Mouse (Mus musculus) ovary, postnatal 10 days (tissue): ENCODE results near the gene Sirt7.

Source experiments
- DNase-seq: peaks from one replicate; pipeline ENCODE4 v3.0.0; 2022; ENCODE audit warnings: low spot score

Sirt7 gene

DNA sequence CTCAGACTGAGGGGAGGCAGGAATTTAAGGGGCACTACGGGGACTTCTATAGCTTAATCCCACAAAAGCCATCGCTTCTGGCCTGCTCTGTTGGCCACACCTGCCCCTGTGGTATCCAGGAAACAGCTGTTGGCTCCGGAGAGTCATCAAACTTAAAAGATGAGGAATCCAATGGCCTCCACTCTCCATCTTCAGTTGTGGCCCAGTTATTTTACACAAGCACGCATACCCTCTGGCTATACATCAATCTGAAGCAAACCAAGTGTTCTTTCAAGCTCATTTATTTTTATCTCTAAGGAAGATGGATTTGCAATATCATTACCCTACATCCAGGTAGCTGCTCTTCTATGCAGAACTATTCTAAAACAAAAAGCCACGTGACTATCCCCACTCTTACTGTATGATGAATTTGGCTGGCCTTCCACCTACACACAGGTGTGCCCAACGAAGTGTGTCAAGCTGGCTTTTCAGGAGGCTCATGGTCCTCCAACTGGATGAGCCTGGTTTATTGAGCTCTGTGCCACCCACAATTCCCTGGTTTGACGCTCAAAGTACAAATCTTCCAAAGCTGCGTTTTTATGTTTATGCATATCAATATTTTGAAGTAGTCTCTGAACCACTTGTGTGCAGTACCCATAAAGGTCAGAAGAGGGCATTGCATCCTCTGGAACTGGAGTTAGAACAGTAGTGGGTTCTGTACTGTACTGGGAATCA lies 42.6 kb downstream of the Sirt7 start:
- DNase-seq = no peak

DNA sequence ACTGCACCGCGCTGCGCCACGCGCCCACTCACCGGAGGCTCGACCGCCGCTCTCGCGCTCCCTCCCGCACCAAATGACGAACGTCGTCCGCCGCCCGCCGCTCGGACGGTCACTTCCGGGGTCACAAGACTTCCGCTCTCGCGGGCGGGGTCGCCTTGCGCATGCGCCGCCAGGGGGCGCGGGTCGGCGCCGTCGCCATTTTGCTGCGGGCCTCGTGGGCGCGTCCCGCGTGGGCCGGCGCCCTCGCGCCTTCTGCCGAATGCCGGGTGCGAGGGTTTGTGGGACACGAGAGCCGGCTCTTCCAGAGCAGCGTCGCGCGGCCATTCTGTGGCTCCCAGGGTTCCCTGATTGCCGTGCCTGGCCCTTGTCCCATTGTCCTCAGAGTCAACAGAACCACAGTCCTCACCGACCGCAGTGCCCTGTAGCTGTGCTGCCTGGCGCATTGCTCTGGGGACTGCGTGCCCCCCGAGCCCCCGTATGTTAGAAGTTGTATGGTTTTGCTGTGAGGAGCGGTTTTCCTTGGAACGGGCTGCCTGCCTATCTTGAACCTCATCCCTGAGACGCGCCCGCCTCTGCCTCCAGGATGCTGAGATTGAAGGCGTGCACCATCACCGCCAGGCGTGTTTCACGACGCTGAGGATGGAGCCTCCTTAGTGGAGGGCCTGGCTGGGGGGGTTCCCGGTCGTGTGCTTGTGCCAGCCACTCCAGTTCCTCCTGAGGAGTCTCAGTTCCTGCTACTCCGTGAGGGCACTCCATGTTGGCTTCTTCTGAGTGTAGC lies 43.4 kb downstream of the Sirt7 start, which contains the start of gene Arhgdia:
TSS of gene Arhgdia (minus strand) at position 135 of the 778 bp plus-strand sequence.
- DNase-seq = peak; percentile 78

DNA sequence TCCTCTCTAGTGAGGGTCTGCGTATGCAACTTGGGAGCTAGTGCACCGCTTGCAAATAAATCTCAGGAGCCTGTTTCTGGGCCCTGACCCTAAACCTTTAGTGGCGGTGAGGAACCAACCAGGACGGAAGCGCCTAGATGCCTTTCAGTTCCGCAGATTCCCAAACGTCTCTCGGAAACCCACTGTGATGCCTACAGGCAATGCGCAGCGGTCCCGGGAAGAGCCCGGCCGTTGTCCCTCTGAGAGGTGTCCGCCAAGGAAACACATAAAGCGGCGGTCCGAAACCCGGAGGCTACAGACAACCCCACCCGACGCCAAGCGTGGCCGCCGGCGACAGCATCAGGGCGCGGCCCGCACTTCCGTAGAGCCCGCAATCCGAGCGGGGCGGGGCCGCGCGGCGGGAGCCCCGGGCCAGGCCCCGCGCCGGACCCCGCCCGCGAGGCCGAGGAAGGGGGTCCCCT lies 44.1 kb downstream of the Sirt7 start:
- no peak for DNase-seq

DNA sequence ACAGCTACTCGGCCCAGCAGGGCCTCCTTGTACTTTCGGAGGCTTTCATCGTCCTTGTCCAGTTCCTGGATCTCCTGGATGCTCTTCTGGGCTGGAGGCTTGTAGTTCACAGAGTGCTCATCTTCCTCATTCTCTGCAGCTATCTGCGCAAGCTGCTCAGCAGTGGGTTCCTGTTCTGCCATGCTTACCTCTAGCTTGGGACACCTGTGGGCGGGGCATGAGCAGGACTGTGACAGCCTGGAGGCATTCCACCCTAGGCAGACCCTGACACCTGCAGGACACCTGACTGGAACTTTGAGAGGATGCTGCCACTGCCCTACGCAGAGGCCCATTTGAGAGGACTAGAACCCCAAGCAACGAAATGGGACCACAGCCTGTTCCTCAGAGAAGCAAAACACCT lies 44.9 kb downstream of the Sirt7 start:
- no peak for DNase-seq

DNA sequence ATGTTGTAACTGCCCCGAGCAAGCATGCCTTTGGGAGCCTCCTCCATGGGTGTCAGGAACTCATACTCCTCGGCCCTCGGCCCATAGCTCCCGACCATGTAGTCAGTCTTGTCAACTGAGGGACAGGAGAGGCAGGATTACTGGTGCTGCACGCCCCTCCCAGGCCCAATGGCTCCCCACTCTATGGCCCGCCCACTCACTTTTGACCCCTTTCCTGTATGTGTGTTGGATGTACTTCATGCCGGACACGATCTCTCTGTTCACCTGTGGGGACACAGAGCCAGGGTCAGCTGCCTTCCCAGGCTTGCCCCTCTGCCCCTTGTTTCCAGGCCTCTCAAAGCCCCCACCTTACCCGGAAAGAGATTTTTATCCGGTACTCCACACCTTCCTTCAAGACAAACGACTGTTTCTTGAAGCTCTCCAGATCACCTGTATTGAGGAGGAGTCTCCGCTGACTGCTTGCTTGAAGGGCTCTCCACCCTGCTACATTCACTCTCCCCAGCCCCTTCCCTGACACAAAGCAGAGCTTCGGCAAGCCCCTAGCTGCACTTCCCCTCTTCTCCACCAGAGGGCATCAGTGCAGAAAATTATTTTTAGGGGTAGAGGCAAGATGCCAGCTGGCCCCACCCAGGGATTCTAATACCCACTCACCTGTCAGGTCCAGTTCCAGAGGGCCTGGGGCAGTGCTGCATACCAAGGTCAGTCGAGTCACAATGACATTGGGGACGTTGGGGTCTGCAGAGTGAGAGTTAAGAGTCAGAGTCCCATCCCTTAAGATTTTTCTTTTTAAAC lies 45.5 kb downstream of the Sirt7 start:
- peak; percentile 57 for DNase-seq

DNA sequence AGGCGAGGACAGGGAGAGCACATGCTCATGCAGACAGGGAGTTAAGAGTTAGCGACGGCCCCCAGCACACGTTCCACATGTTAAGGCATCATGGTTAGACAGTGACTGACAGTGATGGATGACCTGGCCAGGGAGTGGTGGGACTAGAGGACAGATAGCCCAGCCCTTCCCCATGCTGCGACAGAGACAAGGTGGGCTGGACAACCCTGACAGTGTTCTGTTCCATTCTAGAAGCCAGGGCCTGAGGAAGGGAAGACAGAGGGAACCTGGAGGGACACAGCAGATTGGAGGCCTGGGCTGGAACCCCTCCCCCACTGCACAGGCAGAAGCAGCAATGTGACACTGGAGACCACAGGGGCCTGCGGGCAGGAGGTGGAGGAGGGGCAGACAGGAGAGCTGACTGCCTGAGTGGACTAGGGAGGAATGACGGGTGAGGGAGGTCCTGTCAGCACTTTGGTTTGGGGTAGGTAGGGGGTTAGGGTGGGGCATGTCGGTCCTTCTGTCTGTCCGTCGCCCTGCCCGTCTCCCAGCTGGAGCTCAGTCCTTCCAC lies 46.3 kb downstream of the Sirt7 start:
- no peak for DNase-seq

DNA sequence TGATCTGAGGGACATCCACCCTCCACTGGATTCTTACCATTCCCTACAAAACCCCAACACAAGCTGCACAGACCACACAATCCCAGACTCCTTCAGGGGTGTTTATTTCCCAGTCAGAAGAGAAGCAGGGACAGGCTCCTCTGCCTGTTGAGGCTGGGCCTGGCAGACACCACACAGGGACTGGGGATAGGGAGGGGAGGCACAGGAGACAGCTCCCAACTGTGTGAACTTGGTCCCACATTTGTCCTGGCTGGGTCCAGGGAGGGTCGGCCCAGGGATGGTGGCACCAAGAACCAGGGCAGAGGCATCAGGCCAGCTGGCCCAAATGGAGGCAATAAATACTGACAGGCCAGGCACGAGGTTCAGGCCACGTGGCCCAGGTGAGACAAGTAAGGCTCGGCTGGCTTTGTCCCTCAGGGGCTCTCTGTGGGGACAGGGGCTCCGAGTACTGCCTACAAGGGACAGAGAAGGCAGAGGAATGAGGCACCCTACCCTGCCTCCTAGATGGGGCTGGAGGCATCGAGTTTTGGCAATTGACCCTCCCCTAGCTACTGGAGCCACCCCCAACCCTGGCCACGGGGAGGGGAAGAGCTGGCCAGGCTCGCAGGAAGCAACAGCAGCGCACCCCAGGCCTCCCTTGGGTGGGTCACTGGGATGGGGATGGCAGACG lies 46.9 kb downstream of the Sirt7 start:
- DNase-seq = no peak

DNA sequence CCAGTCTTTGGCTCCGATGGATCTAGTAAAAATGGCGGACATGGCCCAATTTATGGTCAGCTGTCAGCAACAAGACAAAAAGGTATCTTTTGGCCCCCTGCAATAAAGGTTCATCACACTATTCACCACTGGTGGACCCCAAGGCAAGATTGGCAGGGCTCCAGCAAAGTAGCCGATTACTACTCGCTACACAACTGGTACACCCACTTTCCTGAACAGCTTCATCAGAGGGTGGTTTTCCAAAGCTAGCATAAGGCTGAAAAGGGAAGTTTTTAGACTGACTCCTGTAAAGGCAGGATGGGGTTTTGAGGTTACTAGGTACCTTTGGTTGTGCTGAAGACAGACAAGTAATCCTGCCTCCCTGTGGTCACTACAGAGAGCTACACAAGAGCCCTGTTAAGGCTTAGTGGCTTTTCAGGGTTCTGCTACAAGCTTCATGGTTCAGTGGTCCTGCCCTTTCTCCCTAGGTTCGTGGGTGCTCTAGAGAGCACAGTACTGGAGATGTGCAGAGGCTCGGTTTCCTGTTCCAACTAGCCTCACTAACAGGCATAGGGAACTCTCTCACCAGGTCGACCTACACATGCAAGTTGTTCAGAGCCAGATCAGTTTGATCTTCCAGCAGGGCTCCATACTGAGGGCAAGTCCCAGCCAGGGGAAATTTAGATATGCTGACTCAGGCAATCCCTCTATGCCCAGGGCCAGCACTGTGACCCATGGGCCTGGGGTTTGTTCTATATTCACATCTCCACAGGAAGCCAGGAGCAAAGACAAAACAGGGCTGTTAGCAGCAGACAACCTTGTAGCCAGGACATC lies 47.6 kb downstream of the Sirt7 start:
- no peak for DNase-seq

DNA sequence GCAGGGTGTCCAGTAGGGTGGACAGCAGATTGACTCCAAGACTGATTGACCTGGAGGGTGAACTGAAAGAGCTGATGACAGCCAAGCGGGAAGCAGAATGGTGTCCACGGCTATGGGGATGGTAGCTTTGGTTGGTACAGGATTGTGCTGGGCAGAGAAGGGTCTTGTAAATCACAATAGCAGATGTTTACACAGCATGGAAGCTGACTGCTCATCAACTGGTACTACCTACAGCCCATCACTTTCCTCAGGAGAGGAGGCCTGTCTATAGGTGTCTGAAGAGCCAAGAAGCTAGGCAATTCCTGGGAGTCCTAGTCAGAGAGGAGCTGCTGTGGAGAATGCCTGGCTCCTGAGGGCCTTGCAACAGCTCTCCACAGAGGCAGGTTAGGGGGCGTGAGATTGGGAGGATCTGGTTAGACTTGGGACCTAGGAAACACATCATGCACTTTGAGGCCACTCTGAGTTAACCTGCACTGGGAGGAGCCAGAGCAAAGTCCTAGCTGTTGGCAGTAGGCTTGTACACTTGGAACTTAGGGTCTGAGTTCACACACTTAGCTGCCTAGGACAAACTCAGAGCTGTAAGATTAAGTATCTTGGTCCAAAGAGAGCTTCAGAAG lies 48.6 kb downstream of the Sirt7 start:
- DNase-seq = no peak

DNA sequence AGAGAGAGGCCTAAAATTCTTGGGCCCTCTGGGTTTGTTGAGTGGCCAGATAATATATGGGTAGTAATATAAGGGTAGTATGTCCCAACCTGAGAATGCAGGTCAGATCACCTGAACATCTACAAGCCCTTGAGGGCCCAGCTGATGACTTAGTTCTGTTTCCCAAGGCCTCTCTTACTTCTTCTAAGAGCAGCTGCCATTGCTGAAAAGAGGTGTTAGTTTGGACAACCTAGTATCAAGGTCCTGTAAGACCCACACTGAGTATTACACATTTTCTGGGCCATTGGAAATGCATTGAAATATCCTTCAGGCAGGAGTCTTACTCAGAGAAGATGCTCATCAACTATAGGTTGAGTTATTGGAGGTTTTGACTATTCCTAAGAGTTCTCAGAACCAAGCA lies 49.1 kb downstream of the Sirt7 start:
- DNase-seq = no peak

DNA sequence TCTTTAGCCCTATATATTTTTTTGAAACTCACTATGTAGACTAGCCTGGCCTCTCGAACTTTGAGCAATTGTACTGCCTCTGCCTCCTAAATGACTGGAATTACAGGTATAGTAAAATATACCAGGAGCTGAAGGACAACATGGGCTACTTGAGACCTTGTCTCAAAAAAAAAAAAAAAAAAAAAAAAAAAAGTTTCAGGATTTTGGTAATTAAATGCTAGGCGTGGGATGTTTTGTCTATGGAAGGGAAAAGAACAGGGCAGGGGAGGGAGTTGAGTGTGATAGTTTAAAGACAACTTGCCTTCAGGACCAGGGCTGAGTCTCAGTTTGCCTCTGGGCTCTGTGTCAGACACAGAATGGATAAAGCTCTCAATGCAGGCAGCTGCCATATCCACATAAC lies 50.0 kb downstream of the Sirt7 start:
- no peak for DNase-seq

DNA sequence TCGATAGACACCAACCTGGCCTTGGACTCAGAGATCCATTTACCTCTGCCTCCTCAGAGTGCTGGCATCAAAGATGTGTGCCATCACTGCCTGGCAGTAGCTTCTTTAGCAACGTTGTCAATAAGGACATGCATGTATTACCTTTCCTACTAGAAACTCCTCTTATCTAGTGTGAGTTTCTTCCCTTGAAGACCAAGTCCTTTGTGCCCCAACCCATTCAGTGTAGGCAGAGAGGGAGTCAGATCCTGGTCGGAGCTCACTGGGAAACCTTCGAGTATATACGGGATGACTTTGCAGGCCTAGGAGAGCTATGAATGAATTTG lies 50.8 kb downstream of the Sirt7 start:
- no peak for DNase-seq

DNA sequence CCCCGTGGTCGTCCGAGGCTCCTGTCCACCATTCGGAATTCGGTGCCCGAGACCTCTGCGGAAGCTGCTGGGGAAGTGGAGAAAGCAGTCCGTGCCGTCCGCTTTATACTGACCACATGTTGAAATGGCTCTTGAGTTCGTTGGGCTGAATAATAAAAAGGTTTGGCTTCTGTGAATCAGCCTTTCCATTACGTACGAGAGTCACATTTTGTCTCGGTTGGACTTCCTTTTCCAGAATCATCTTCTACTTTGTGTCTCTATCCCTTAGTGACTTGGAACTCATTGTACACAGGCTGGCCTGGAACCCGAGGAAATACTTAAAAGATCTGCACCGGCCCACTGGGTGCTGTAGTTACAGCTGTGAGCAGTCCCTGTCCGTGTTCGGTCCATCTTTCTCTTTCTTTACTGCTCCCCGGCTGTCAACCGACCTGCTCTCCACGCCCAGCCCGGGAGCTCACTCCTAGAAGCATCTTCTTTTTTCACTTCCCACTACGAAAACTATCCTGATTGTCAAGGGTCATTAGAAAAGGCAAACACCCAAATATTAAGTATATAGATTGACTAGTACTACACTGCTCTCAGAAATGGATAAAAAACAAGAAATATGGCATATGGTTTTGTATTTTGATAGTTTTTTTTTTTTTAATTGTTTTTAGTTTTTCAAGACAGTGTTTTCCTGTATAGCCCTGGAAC lies 51.3 kb downstream of the Sirt7 start:
- DNase-seq = no peak

DNA sequence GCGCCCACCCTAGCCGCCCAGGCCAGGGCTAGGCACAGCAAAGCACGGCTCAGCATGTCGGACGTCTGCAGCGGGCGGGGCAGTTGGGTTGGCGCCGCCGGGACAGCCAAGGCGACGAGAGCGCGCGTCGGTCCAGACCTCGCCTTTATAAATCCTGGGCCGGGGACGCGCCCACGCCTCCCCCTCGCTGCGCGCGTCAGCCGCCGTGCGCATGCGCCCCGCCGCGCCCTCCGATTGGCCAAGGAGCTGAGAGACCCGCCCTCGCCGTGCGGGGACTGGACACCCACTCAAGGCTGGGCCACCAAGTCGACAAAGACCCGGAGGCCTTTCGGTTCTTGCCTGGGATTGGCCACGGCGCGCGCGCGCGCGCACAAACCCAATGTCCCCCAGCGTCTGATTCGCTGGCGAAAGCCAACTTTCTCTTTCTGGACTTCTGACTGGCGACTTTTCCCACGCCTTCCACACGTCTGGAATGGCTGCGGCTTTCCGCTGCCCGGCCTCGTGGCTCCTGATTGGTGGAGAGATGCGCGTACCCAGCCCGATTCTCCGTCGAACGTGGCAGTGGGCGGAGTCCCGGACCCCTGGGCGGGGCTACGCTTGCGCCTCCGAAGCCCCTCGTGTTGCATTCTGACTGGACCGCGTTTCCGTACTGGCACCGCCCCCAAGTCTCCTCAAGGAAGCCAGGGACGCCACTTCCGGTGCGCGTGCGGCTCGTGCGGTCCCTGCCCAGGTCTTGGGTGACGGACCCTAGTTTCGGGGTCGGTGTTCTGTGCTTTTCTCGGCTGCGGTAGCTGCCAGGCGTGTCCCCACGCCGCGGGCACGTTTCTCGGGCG lies 52.1 kb downstream of the Sirt7 start, which contains the start of gene P4hb:
TSS of gene P4hb (minus strand) at position 502 of the 833 bp plus-strand sequence.
- DNase-seq = peak; percentile 99

DNA sequence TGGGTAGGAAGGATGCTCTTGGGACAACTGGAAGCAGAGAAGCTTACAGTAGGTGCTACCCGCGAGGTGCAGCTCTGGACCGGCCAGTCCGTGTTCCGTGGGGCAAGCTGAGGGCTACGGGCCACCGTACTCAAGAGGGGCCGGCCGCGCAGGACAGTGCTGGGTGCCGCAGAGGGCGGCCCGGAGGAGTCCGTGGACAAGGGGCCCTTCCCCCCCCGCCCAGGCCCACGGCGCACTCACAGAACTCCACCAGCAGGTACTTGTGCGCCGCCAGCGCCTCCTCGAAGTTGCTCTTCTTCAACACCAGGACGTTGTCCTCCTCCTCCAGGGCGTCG lies 52.7 kb downstream of the Sirt7 start:
- no peak for DNase-seq

DNA sequence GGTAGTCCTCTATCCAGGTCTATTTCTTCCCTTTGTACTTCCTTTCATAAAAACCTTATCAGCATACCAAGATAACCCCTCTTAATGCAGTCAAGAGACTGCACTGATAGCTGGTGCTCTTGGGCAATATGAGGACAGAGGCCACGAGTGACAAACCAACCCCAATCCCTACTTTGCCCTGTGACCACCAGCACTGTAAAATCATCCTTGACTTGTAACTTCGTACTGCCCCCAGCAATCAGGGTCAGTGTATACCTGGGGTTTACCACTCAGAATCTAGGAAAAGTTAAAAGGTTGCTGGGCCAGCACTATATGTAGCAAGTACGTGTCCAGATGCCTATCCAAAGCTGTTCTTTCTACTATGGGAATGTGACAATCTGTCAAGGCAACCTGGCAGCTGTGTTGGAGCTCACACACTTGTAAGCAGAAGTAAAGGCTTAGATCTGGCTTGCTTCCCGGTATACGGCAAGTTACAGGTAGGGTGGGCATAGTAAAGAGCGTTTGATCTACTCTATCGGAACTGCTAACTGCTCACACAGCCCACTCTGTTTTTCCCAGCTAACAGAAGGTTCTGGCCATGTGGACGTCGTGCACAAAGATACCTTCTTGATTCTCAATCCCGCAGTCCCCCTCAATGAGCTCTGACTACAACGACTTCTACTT lies 53.2 kb downstream of the Sirt7 start:
- DNase-seq = no peak

DNA sequence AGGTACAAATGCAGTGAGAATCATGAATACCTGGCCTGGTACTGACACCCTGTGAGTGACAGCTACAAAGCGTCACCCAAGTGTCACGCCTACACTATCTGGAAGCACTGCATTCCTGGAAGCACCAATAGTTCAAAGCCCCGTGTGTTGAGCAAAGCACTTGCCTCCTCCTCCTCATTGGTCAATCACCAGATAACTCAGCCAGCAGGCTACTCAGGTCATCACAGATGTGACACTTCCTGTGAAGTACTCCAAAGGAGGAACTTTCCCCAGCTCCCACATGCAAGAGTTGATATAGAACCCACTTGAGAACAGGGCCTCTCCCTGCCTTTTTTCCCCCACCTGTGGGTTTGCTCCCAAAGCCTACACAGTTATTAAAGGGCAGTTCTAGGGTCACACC lies 53.9 kb downstream of the Sirt7 start:
- no peak for DNase-seq
